Mouse (Mus musculus) stomach, postnatal 0 days (tissue): ENCODE data around the gene Shisa3.

ENCODE experiments used
- CTCF ChIP-seq: IDR thresholded peaks from 2 replicates; pipeline ENCODE4 v1.5.1; 2016; ENCODE audit warnings: antibody characterized with exemption, low read depth, mild to moderate bottlenecking, moderate library complexity
- EP300 ChIP-seq: optimal IDR thresholded peaks from 2 replicates; pipeline ENCODE3; 2016; ENCODE audit warnings: antibody characterized with exemption

DNA sequence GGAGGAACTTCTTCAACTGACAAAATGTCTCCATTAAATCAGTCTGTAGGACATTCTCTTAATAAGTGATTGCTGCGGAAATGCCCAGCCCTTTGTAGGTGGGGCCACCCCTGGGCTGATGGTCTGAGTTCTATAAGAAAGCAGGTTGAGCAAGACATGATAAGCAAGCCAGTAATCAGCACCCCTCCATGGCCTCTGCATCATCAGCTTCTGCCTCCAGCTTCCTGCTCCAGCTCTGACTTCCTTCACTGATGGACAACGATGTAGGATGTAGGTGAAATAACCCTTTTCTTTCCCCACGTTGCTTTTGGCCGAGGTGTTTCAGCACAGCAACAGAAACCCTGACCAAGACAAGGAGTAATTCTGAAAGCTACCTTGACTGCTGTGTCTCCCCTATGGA, 41.5 kb downstream of the Shisa3 start:
- TF ChIP-seq CTCF (no peak), EP300 (no peak)
